Mouse (Mus musculus) common myeloid progenitor, adult 5-6 weeks (primary cell): Measurements from ENCODE around the gene Zc3h14. TPM values are rescaled to one million over a fixed set of nuclear protein-coding genes. Genes with fewer than 3 reads are reported as not detected.

Experiments
- ATAC-seq: replicated peaks from 2 replicates; pipeline ENCODE4 v1.8.0; 2016; ENCODE audit warnings: low read depth, mild to moderate bottlenecking, moderate TSS enrichment, inconsistent platforms; ENCODE audit not compliant: poor library complexity, severe bottlenecking
- total RNA-seq: library from RNA; stranded (forward); fragments of 200-1000, 187-1606 nt; gene quantifications from 2 replicates; pipeline ENCODE4 v1.2.3, GENCODE M21; 2017

Gene Zc3h14
- total RNA-seq, 1 experiment from 2014 or later = 134 TPM

GRCm38 (mm10) chr12:98834879-98835278 lies 88.1 kb downstream of the Zc3h14 start:
- ATAC-seq = no peak

- no peak for ATAC-seq
These were observed 88.7 kb downstream of the Zc3h14 start for GRCm38 (mm10) chr12:98835466-98835865.

Other genes starting within 250 kb of the Zc3h14 start
- not detected in 2 replicates for gene Kcnk10, start 168.7 kb upstream of the Zc3h14 start, total RNA-seq
- 7.2 and 12.0 TPM in 2 replicates for gene Spata7, start 118.8 kb upstream of the Zc3h14 start, total RNA-seq
- gene Ptpn21, start 9.6 kb upstream of the Zc3h14 start, total RNA-seq = 4.6 and 9.0 TPM in 2 replicates
- 6.6 and 8.8 TPM in 2 replicates for gene Eml5, start 154.5 kb downstream of the Zc3h14 start, total RNA-seq
- 10.4 and 11.6 TPM in 2 replicates for gene Ttc8, start 173.6 kb downstream of the Zc3h14 start, total RNA-seq